Mouse (Mus musculus): ENCODE data around the gene Polr1c. TPM values are rescaled to one million over a fixed set of nuclear protein-coding genes. Genes with fewer than 3 reads are reported as not detected.

The Polr1c gene
- total RNA-seq, 2 experiments from 2014 or later: 68.3 to 72.3 TPM

- DNase-seq: peak; percentile 88
Measured at GRCm38 (mm10) chr17:46265918-46266618, 18.2 kb upstream of the Polr1c start.

- no peak for DNase-seq
Measured at GRCm38 (mm10) chr17:46265502-46265901, 17.6 kb upstream of the Polr1c start.

- DNase-seq: peak; percentile 44
Measured at GRCm38 (mm10) chr17:46262201-46262694, 14.4 kb upstream of the Polr1c start.

- no peak for DNase-seq
Measured at GRCm38 (mm10) chr17:46259675-46260074, 11.8 kb upstream of the Polr1c start.

GRCm38 (mm10) chr17:46258279-46259053, 10.6 kb upstream of the Polr1c start:
- no peak for DNase-seq

- DNase-seq: no peak
Measured at GRCm38 (mm10) chr17:46255147-46255546, 7.3 kb upstream of the Polr1c start.

GRCm38 (mm10) chr17:46254106-46254505, 6.3 kb upstream of the Polr1c start:
- DNase-seq: peak; percentile 46

- peak; percentile 98 for DNase-seq
Measured at GRCm38 (mm10) chr17:46253452-46254084, 5.7 kb upstream of the Polr1c start, which contains the start of gene Lrrc73. Lrrc73 (plus strand) TSS chr17:46253531.

GRCm38 (mm10) chr17:46252571-46253451, 5.0 kb upstream of the Polr1c start:
- DNase-seq: peak; percentile 60

- no peak for DNase-seq
Measured at GRCm38 (mm10) chr17:46251174-46251573, 3.3 kb upstream of the Polr1c start.

- DNase-seq: no peak
Measured at GRCm38 (mm10) chr17:46248189-46248522, 302 bp upstream of the Polr1c start.

- peak; percentile 84 for DNase-seq
Measured at GRCm38 (mm10) chr17:46244579-46244978, 3.3 kb downstream of the Polr1c start.

GRCm38 (mm10) chr17:46243624-46244023, 4.2 kb downstream of the Polr1c start:
- DNase-seq: peak; percentile 48

GRCm38 (mm10) chr17:46242993-46243392, 4.9 kb downstream of the Polr1c start:
- peak; percentile 54 for DNase-seq

GRCm38 (mm10) chr17:46242274-46242673, 5.6 kb downstream of the Polr1c start:
- no peak for DNase-seq

GRCm38 (mm10) chr17:46241471-46241870, 6.4 kb downstream of the Polr1c start:
- no peak for DNase-seq

GRCm38 (mm10) chr17:46239516-46240114, 8.2 kb downstream of the Polr1c start:
- DNase-seq: no peak

GRCm38 (mm10) chr17:46237480-46237879, 10.4 kb downstream of the Polr1c start:
- DNase-seq: peak; percentile 65

GRCm38 (mm10) chr17:46237079-46237478, 10.8 kb downstream of the Polr1c start:
- no peak for DNase-seq

- DNase-seq: no peak
Measured at GRCm38 (mm10) chr17:46236067-46236466, 11.8 kb downstream of the Polr1c start.

GRCm38 (mm10) chr17:46227576-46227975, 20.3 kb downstream of the Polr1c start:
- peak; percentile 53 for DNase-seq

Measured in adrenal gland, postnatal 10 days (tissue).